Mouse (Mus musculus) intestine, embryonic 16.5 days (tissue): ENCODE measurements at regions not wholly inside any gene's neighbourhood (a gene's known extent, or its start where the extent isn't known, plus 50 kb on each side); places are given as distances from the start of the nearest gene placed in this dataset.

Experiments
- ATAC-seq: fragments of 200-750 bp; cut with Nextera tagmentation; 2 replicates; pipeline ENCODE4 v1.8.0; 2017; ENCODE audit warnings: moderate TSS enrichment, moderate library complexity
- H3K27ac ChIP-seq: fragments of 300-500 bp; sonication (generic); 2 replicates; pipeline ENCODE4 v1.5.1; 2014; ENCODE audit warnings: mild to moderate bottlenecking, low read length
- H3K27me3 ChIP-seq: fragments of 300-500 bp; sonication (generic); replicated peaks from 2 replicates; pipeline ENCODE4 v1.6.1; 2014; ENCODE audit warnings: low read length, control low read depth, mixed read lengths; ENCODE audit not compliant: control insufficient read depth, insufficient read depth
- H3K36me3 ChIP-seq: fragments of 300-500 bp; sonication (generic); 2 replicates; pipeline ENCODE4 v1.6.1; 2014; ENCODE audit warnings: low read length, control low read depth; ENCODE audit not compliant: control insufficient read depth, insufficient read depth
- H3K4me1 ChIP-seq: fragments of 300-500 bp; sonication (generic); 2 replicates; pipeline ENCODE4 v1.6.1; 2014; ENCODE audit warnings: low read length, control low read depth, mixed read lengths; ENCODE audit not compliant: control insufficient read depth, insufficient read depth
- H3K4me2 ChIP-seq: fragments of 300-500 bp; sonication (generic); 2 replicates; pipeline ENCODE4 v1.6.1; 2014; ENCODE audit warnings: low read depth, low read length, control low read depth
- H3K4me3 ChIP-seq: fragments of 300-500 bp; sonication (generic); 2 replicates; pipeline ENCODE4 v1.5.1; 2014; ENCODE audit warnings: mild to moderate bottlenecking, low read length
- H3K9ac ChIP-seq: fragments of 300-500 bp; sonication (generic); 2 replicates; pipeline ENCODE4 v1.6.1; 2014; ENCODE audit warnings: low read depth, low read length
- H3K9me3 ChIP-seq: fragments of 300-500 bp; sonication (generic); 2 replicates; pipeline ENCODE4 v1.6.1; 2016; ENCODE audit warnings: low read length, control low read depth; ENCODE audit not compliant: control insufficient read depth
- WGBS: fragments of 180-500 bp; shearing (Covaris S2); extraction: QIAGEN DNeasy Blood & Tissue Kit; methylation state at CpG from one replicate; pipeline ENCODE4 v1.1.7; 2014; 5-methylcytosine and 5-hydroxymethylcytosine counted together

GRCm38 (mm10) chr14:80083724-80084123 lies 99.8 kb downstream of the Olfm4 start:
- no peak for ATAC-seq

DNA sequence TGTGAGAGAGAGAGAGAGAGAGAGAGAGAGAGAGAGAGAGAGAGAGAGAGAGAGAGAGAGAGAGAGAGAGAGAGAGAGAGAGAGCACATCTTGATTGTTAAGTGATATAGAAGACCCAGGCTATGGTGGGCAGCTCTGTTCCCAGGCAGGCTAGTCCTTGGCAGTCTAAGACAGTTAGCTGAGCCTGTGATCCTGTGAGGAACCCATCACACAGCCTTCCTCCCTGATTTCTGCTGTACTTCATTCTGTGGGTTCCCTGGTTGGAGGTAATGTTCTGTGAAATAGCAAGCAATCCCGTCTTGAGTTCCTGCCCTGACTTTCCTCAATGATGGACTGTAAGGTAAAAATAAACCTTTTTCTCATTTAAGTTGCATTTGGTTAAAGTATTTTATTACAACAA lies 113.4 kb downstream of the Olfm4 start:
- Histone ChIP-seq H3K4me2 (no peak overlapping the region), H3K27ac (no peak overlapping the region), H3K9ac (no peak overlapping the region), H3K4me3 (no peak overlapping the region), H3K4me1 (no peaks in the 10 kb centered on the region), H3K27me3 (no peaks in the 10 kb centered on the region), H3K36me3 (no peaks in the 10 kb centered on the region), H3K9me3 (no peaks in the 10 kb centered on the region)
- no peak for ATAC-seq
- WGBS: 59% methylated on average over 1 of the region's 1 CpGs

More at GRCm38 (mm10) chr14:80083724-80084123, 99.8 kb downstream of the Olfm4 start:
- Histone ChIP-seq H3K9me3 (no peaks in the 10 kb centered on the region), H3K4me1 (no peaks in the 10 kb centered on the region), H3K9ac (no peak overlapping the region), H3K27ac (no peak overlapping the region), H3K4me3 (no peak overlapping the region), H3K36me3 (no peaks in the 10 kb centered on the region), H3K4me2 (no peak overlapping the region), H3K27me3 (no peaks in the 10 kb centered on the region)
- 59% methylated on average over 3 of the region's 3 CpGs for WGBS

GRCm38 (mm10) chr14:80113115-80113687 lies 129.3 kb downstream of the Olfm4 start:
- no peak for ATAC-seq
- WGBS: 91% methylated on average over 6 of the region's 6 CpGs
- Histone ChIP-seq H3K4me3 (no peak overlapping the region), H3K9ac (no peak overlapping the region), H3K27ac (no peak overlapping the region), H3K27me3 (no peaks in the 10 kb centered on the region), H3K9me3 (no peaks in the 10 kb centered on the region), H3K4me2 (no peak overlapping the region), H3K4me1 (no peaks in the 10 kb centered on the region), H3K36me3 (no peaks in the 10 kb centered on the region)

- no peak overlapping the region for H3K4me2 ChIP-seq
- no peaks in the 10 kb centered on the region for H3K36me3 ChIP-seq
- no peak overlapping the region for H3K27ac ChIP-seq
- H3K4me1 ChIP-seq: no peaks in the 10 kb centered on the region
- H3K9me3 ChIP-seq: no peaks in the 10 kb centered on the region
- no peak overlapping the region for H3K4me3 ChIP-seq
- H3K27me3 ChIP-seq: no peaks in the 10 kb centered on the region
- H3K9ac ChIP-seq: no peak overlapping the region
- ATAC-seq: no peak
Observed at GRCm38 (mm10) chr14:80114326-80114725, 130.4 kb downstream of the Olfm4 start.

DNA sequence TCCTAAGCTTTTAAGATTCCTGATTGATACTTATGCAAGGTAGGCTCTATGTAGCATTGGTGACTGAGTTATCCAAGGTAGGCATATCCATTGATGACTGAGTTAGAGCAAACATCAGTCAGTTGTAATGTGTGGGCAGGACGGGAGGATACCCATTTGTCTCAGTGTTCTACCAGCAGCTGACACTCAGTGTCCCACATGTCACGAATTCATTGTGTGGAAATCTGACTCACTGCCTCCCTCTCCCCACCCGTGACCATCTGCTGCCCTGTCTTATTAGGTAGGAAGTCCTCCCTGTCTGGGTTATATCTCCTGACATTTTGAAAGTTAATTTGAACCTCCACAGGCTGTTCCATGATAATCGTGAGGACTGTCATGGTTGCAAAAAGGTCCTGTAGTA lies 141.3 kb downstream of the Olfm4 start:
- no peaks in the 10 kb centered on the region for H3K9me3 ChIP-seq
- H3K4me3 ChIP-seq: no peak overlapping the region
- no peak overlapping the region for H3K4me2 ChIP-seq
- no peaks in the 10 kb centered on the region for H3K27me3 ChIP-seq
- no peaks in the 10 kb centered on the region for H3K4me1 ChIP-seq
- WGBS: 79% methylated on average over 4 of the region's 4 CpGs
- H3K36me3 ChIP-seq: no peaks in the 10 kb centered on the region
- H3K27ac ChIP-seq: no peak overlapping the region
- no peak for ATAC-seq
- H3K9ac ChIP-seq: no peak overlapping the region

DNA sequence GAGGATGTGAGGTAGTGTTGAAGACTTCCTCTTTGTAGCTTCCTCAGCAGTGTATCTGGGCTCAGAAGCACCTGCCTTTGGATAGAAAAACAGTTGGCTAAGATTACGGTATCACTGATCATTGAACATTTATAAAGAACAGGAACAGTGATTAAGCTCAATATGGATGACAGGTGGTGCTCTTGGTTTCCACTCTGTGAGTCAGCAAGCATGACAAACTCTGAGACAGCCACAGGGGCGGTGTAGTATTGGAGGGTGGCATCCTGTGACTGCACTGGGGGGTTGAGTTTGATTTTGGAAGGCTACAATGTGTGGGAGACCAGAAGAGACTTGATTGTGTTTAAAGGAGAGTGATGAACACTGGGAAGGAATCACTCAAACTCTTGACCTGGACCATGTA lies 144.3 kb downstream of the Olfm4 start:
- no peak for ATAC-seq
- H3K9me3 ChIP-seq: no peaks in the 10 kb centered on the region
- H3K9ac ChIP-seq: no peak overlapping the region
- no peaks in the 10 kb centered on the region for H3K4me1 ChIP-seq
- no peak overlapping the region for H3K4me3 ChIP-seq
- no peak overlapping the region for H3K27ac ChIP-seq
- whole genome bisulfite sequencing: 81% methylated on average over 2 of the region's 2 CpGs
- H3K4me2 ChIP-seq: no peak overlapping the region
- H3K27me3 ChIP-seq: no peaks in the 10 kb centered on the region
- H3K36me3 ChIP-seq: no peaks in the 10 kb centered on the region

GRCm38 (mm10) chr14:80137541-80137940 lies 153.7 kb downstream of the Olfm4 start:
- ATAC-seq: no peak

GRCm38 (mm10) chr14:80138991-80139791 lies 155.3 kb downstream of the Olfm4 start:
- no peak overlapping the region for H3K9ac ChIP-seq
- H3K9me3 ChIP-seq: no peaks in the 10 kb centered on the region
- H3K4me3 ChIP-seq: no peak overlapping the region
- H3K27me3 ChIP-seq: no peaks in the 10 kb centered on the region
- no peak overlapping the region for H3K27ac ChIP-seq
- ATAC-seq: no peak
- H3K36me3 ChIP-seq: no peaks in the 10 kb centered on the region
- no peak overlapping the region for H3K4me2 ChIP-seq
- H3K4me1 ChIP-seq: no peaks in the 10 kb centered on the region
- 34% methylated on average over 6 of the region's 6 CpGs for WGBS

More at GRCm38 (mm10) chr14:80137541-80137940, 153.7 kb downstream of the Olfm4 start:
- no peaks in the 10 kb centered on the region for H3K9me3 ChIP-seq
- H3K36me3 ChIP-seq: no peaks in the 10 kb centered on the region
- H3K27ac ChIP-seq: no peak overlapping the region
- WGBS: 75% methylated on average over 5 of the region's 5 CpGs
- H3K27me3 ChIP-seq: no peaks in the 10 kb centered on the region
- H3K4me3 ChIP-seq: no peak overlapping the region
- H3K4me1 ChIP-seq: no peaks in the 10 kb centered on the region
- no peak overlapping the region for H3K4me2 ChIP-seq
- H3K9ac ChIP-seq: no peak overlapping the region

DNA sequence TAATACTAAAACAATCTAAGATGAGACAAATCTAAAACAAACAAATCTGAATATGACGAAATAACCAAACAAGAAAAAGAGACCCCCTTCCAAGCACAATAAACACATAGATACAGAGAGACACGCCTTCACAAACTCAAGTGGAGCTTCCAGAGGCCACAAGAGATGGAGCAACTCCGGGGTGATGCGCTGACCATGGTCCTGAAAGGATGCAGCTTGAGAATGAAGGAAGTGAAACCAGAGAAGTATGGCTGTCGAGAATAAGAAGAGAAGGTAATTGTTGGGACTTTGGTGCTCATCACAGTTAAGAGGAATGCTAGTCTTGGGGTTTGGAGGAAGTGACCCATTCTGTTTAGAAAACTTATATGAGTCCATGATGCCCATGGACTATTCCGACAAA lies 173.1 kb downstream of the Olfm4 start:
- Histone ChIP-seq H3K9me3 (no peaks in the 10 kb centered on the region), H3K27ac (no peak overlapping the region), H3K36me3 (no peaks in the 10 kb centered on the region), H3K4me3 (no peak overlapping the region), H3K27me3 (no peaks in the 10 kb centered on the region), H3K9ac (no peak overlapping the region), H3K4me2 (no peak overlapping the region), H3K4me1 (no peaks in the 10 kb centered on the region)
- 38% methylated on average over 6 of the region's 6 CpGs for WGBS
- no peak for ATAC-seq
